Mouse (Mus musculus) ovary, postnatal 36 days (tissue): ENCODE data around the gene Tfpi2.

ENCODE experiments used
- DNase-seq: peaks from one replicate; pipeline ENCODE4 v3.0.0; 2022; ENCODE audit warnings: low spot score, mixed read lengths

Gene Tfpi2

GRCm38 (mm10) chr6:3916015-3916414, 72.7 kb downstream of the Tfpi2 start:
- DNase-seq, result no peak
